Comparison of ENCODE assay signal across 15 mouse cellular contexts in genomic region chr6:144151075-144151474, GRCm38 (mm10).
DNase-seq lines count a peak whose midpoint lies in the region; ATAC-seq and TF ChIP-seq lines count a peak whose summit lies in the region.
"Had no signal": no experiment of that assay in that cellular context is flagged by ENCODE, and none has a peak within 500 bp of the region (broad histone marks: within the 10 kb centered on the region; RNA-seq: fewer than 3 reads in every experiment).

No protein-coding gene starts in this region.

- H3K9me3 ChIP-seq in forebrain, embryonic 16.5 days (ENCODE audit: control insufficient read depth, low read length), result no peaks in the 10 kb centered on the region
- no peaks in the 10 kb centered on the region for H3K9me3 ChIP-seq in midbrain, embryonic 14.5 days (ENCODE audit: control insufficient read depth, low read length)
- H3K9me3 ChIP-seq: heart, embryonic 10.5 days had no signal

- no peak for ATAC-seq in forebrain, embryonic 16.5 days
- no peak for ATAC-seq in midbrain, embryonic 14.5 days (ENCODE audit: low FRiP score, low TSS enrichment)
- ATAC-seq in activated CD4-positive, CD25-positive, alpha-beta regulatory T cell, adult 4 months, result no peak
- ATAC-seq: CD4-positive, CD25-positive, alpha-beta regulatory T cell, adult 4 months had no signal

- no peak overlapping the region for H3K4me3 ChIP-seq in layer of hippocampus, adult 2 months
- H3K4me3 ChIP-seq in forebrain, embryonic 16.5 days (replicated peaks; ENCODE audit: low read length), result no peak overlapping the region
- no peak overlapping the region for H3K4me3 ChIP-seq in midbrain, embryonic 14.5 days (replicated peaks; ENCODE audit: low read depth, low read length)
- H3K4me3 ChIP-seq: gastrocnemius, adult 2 months; heart, embryonic 10.5 days; megakaryocyte, embryonic 14.5 days had no signal

- no peak for TF ChIP-seq CTCF in layer of hippocampus, adult 2 months (conservative IDR thresholded peaks at IDR 0.05)

- 0 out of 2 replicates have a peak overlapping the region, but pooled peaks have one; percentile 17 for H3K4me2 ChIP-seq in forebrain, embryonic 16.5 days (ENCODE audit: low read length)
- H3K4me2 ChIP-seq in midbrain, embryonic 14.5 days (ENCODE audit: low read length), result no peak overlapping the region

- 0 out of 2 replicates have a peak overlapping the region, but pooled peaks have one; percentile 15 for H3K27ac ChIP-seq in layer of hippocampus, adult 2 months
- H3K27ac ChIP-seq in forebrain, embryonic 16.5 days (ENCODE audit: low read length), result no peak overlapping the region
- H3K27ac ChIP-seq in midbrain, embryonic 14.5 days (replicated peaks; ENCODE audit: low read depth, low read length), result no peak overlapping the region
- H3K27ac ChIP-seq: gastrocnemius, adult 2 months; heart, embryonic 10.5 days; kidney, postnatal 0 days; liver, embryonic 14.5 days had no signal

- DNase-seq in layer of hippocampus, adult 2 months (ENCODE audit: low spot score in 2 of 2), result no peak
- DNase-seq in layer of hippocampus, adult 9-10 months (ENCODE audit: low spot score), result no peak
- DNase-seq in embryo, embryonic 10.5 days (ENCODE audit: low spot score), result peak; percentile 49
- DNase-seq in midbrain, embryonic 14.5 days, result peak; percentile 47
- DNase-seq in thymus, postnatal 0 days (ENCODE audit: low spot score), result no peak
- DNase-seq in lung, postnatal 4 days, result no peak
- DNase-seq: cerebellum, adult 9-11 months; gastrocnemius, adult 2 months had no signal

- WGBS in forebrain, embryonic 16.5 days, result 33% methylated on average over 10 of the region's 10 CpGs
- 34% methylated on average over 10 of the region's 10 CpGs for WGBS in midbrain, embryonic 14.5 days

- H3K27me3 ChIP-seq in forebrain, embryonic 16.5 days (replicated peaks; ENCODE audit: control insufficient read depth, insufficient read depth, low read length), result no peaks in the 10 kb centered on the region
- H3K27me3 ChIP-seq in midbrain, embryonic 14.5 days (ENCODE audit: control insufficient read depth, insufficient read depth, low read length), result no peaks in the 10 kb centered on the region
- H3K27me3 ChIP-seq: megakaryocyte, embryonic 14.5 days had no signal

- H3K9ac ChIP-seq in forebrain, embryonic 16.5 days (replicated peaks; ENCODE audit: low read depth, low read length), result peak overlapping the region; percentile 40
- no peak overlapping the region for H3K9ac ChIP-seq in midbrain, embryonic 14.5 days (replicated peaks; ENCODE audit: low read length)
- H3K9ac ChIP-seq: liver, embryonic 14.5 days had no signal

- no peaks in the 10 kb centered on the region for H3K36me3 ChIP-seq in forebrain, embryonic 16.5 days (ENCODE audit: control insufficient read depth, insufficient read depth)
- H3K36me3 ChIP-seq in midbrain, embryonic 14.5 days (ENCODE audit: control insufficient read depth, insufficient read depth, low read length), result no peaks in the 10 kb centered on the region
- H3K36me3 ChIP-seq: heart, embryonic 10.5 days had no signal

- H3K4me1 ChIP-seq in forebrain, embryonic 16.5 days (replicated peaks; ENCODE audit: control insufficient read depth, insufficient read depth, low read length), result peaks cover 26% of the 10 kb centered on the region
- peaks cover 17% of the 10 kb centered on the region for H3K4me1 ChIP-seq in midbrain, embryonic 14.5 days (ENCODE audit: control insufficient read depth, insufficient read depth, low read length)
- H3K4me1 ChIP-seq: megakaryocyte, embryonic 14.5 days had no signal

Comparison
In these comparisons a context has a peak if more than half of its experiments do, and no peak if none do; other contexts are left out.
1. DNase-seq: peak in embryo, embryonic 10.5 days (single experiment) and midbrain, embryonic 14.5 days (single experiment); none in layer of hippocampus, adult 2 months (0 of 2), layer of hippocampus, adult 9-10 months (single experiment), thymus, postnatal 0 days (single experiment) and lung, postnatal 4 days (0 of 2).